Mouse (Mus musculus): ENCODE measurements at regions not wholly inside any gene's neighbourhood (a gene's known extent, or its start where the extent isn't known, plus 50 kb on each side); places are given as distances from the start of the nearest gene placed in this dataset.

DNA sequence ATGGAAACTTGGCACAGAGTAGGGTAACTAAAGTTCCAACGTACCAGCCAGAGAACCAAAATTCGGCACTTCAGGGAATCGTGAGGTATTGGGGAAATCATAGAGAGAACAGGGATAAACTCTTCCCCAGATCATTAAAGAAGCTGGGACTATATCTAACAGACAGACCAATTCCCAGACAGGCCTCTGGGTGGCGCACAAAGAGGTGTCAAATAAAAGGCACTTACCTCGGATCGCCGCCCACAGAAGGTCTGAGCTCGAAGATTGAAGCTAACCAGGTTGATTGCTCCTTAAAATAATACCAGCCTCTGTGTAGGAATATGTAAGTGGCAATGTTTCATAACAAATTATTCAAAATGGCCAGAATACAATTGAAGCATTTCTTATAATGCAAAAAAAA is 151.2 kb downstream of the CK137956 start:
- ATAC-seq (replicated peaks; ENCODE audit: low FRiP score): no peak
- Histone ChIP-seq H3K9ac (no peak overlapping the region), H3K4me2 (no peak overlapping the region), H3K4me3 (replicated peaks) (no peak overlapping the region), H3K4me1 (no peaks in the 10 kb centered on the region), H3K9me3 (replicated peaks) (no peaks in the 10 kb centered on the region), H3K36me3 (no peaks in the 10 kb centered on the region), H3K27ac (no peak overlapping the region), H3K27me3 (no peaks in the 10 kb centered on the region)
- 85% methylated on average over 8 of the region's 8 CpGs for WGBS

- Histone ChIP-seq H3K4me2 (no peak overlapping the region), H3K27ac (no peak overlapping the region), H3K27me3 (no peaks in the 10 kb centered on the region), H3K4me3 (replicated peaks) (no peak overlapping the region), H3K36me3 (no peaks in the 10 kb centered on the region), H3K4me1 (no peaks in the 10 kb centered on the region), H3K9me3 (replicated peaks) (no peaks in the 10 kb centered on the region), H3K9ac (no peak overlapping the region)
- 78% methylated on average over 5 of the region's 5 CpGs for WGBS
- no peak for ATAC-seq (replicated peaks; ENCODE audit: low FRiP score)
Observed at GRCm38 (mm10) chr4:127819009-127819408, 151.7 kb downstream of the CK137956 start.

DNA sequence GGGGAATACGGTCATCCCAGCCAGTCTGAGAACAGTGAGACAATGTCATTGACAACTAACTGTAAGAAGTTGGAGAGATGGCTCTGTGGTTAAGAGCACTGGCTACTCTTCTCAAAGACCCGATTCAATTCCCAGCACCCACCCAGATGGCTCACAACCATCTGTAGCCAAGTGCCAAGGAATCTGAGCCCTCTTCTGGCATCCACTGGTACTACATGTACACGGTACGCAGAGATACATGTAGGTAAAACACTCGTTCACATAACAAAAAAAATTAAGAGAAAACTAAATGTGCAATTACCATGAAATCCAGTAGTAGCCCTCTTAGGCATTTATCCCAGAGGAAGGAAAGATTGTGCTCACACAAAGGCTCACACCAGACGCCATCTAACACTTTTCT is 156.1 kb downstream of the CK137956 start:
- no peak overlapping the region for H3K4me2 ChIP-seq
- no peaks in the 10 kb centered on the region for H3K4me1 ChIP-seq
- H3K4me3 ChIP-seq (replicated peaks): no peak overlapping the region
- no peaks in the 10 kb centered on the region for H3K9me3 ChIP-seq (replicated peaks)
- 91% methylated on average over 6 of the region's 6 CpGs for WGBS
- no peaks in the 10 kb centered on the region for H3K36me3 ChIP-seq
- no peak overlapping the region for H3K9ac ChIP-seq
- no peaks in the 10 kb centered on the region for H3K27me3 ChIP-seq
- no peak overlapping the region for H3K27ac ChIP-seq
- no peak for ATAC-seq (replicated peaks; ENCODE audit: low FRiP score)

DNA sequence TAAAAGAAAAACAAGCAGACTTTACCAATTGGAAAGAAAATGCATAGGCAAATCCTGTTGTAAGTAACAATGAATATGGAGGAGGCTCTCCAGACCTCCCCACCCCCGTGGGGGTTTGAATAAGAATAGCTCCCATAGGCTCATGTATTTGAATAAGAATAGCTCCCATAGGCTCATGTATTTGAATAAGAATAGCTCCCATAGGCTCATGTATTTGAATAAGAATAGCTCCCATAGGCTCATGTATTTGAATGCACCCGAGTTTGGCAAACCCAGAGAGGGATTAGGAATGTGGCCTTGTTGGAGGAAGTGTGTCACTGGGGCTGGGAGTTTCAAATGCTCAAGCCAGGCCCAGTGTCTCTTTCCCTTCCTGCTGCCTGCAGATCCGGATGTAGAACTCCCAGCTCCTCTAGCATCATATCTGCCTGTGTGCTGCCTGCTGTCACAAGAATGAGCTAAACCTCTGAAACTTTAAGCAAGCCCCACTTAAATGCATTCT is 158.7 kb downstream of the CK137956 start:
- ATAC-seq (replicated peaks; ENCODE audit: low FRiP score): no peak
- no peaks in the 10 kb centered on the region for H3K36me3 ChIP-seq
- WGBS: 77% methylated on average over 3 of the region's 3 CpGs

DNA sequence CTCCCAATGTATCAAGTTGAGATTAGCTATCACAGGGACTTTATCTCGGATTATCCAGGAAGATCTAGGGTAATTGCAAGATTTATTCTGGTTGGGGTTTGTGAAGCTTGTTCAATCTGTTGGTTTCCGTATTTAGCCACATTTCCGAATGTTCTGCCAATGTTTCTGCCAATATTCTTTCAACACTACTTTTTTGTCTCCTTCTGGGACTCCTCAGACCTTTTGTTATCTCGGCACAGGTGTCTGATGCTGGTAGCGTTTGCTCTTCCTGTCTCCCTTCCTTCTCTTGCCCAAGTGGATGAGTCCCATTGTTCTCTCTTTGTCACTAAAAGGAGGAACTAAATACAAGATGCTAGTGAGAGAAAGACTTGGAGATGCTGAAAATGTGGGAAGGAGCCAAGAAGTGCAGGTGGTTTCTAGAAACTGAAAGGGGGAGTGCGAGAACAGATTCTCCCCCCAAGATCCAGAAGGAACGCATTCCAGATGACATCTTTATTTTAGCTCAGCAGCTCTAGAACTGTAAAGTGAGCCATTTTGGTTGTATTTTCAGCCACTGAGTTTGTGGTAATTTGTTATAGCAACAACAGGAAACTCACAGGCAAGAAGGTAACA is 159.7 kb downstream of the CK137956 start:
- Histone ChIP-seq H3K27me3 (no peaks in the 10 kb centered on the region), H3K4me1 (no peaks in the 10 kb centered on the region), H3K36me3 (no peaks in the 10 kb centered on the region), H3K4me2 (no peak overlapping the region), H3K9me3 (replicated peaks) (no peaks in the 10 kb centered on the region), H3K27ac (no peak overlapping the region), H3K4me3 (replicated peaks) (no peak overlapping the region), H3K9ac (no peak overlapping the region)
- WGBS: 91% methylated on average over 7 of the region's 7 CpGs
- no peak for ATAC-seq (replicated peaks; ENCODE audit: low FRiP score)

More for the DNA sequence above, 158.7 kb downstream of the CK137956 start:
- H3K4me1 ChIP-seq: no peaks in the 10 kb centered on the region
- H3K27ac ChIP-seq: no peak overlapping the region
- no peak overlapping the region for H3K4me3 ChIP-seq (replicated peaks)
- no peaks in the 10 kb centered on the region for H3K27me3 ChIP-seq
- H3K9ac ChIP-seq: no peak overlapping the region
- no peaks in the 10 kb centered on the region for H3K9me3 ChIP-seq (replicated peaks)
- H3K4me2 ChIP-seq: no peak overlapping the region

DNA sequence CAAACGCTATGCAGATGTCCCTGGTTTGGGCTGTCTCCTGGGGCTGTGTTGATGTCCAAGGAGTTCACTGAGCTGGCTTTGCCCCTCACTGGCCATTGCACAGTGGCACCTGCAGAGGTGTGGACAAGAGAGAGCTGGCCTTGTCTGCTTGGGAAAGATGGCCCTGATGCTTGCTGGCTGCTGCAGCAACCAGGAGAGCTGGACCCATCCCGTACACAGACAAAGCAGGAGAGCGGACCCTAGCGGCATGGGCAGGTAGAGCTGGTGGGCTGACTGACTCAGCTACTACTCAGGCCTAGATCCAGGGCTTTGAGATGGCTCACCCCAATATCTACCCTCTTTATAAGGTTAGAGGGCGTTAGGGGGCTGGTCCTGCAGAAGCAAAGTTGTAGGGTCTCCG is 161.7 kb downstream of the CK137956 start:
- no peaks in the 10 kb centered on the region for H3K27me3 ChIP-seq
- no peak overlapping the region for H3K27ac ChIP-seq
- H3K9me3 ChIP-seq (replicated peaks): no peaks in the 10 kb centered on the region
- WGBS: 67% methylated on average over 6 of the region's 6 CpGs
- H3K9ac ChIP-seq: no peak overlapping the region
- no peak overlapping the region for H3K4me3 ChIP-seq (replicated peaks)
- no peaks in the 10 kb centered on the region for H3K4me1 ChIP-seq
- no peaks in the 10 kb centered on the region for H3K36me3 ChIP-seq
- H3K4me2 ChIP-seq: no peak overlapping the region
- ATAC-seq (replicated peaks; ENCODE audit: low FRiP score): no peak

DNA sequence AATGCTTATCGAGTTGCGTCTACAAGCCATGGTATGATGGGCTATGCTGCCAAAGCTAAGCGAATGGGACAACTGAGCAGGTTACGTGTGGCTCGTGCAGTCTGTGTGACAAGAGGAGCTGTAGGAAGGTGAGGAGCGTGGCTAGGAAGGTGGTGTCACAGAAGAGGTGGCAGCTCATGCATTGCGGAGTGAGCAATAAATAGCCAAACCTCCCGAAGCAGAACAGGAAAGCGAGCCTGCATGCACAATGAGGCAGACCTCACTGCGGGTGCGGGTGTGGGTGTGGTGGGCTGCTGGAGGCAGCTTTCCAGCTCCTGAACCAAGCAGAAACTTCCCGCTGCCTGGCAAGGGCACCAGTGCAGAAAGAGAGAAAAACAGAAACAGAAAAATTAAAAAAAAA is 181.5 kb downstream of the CK137956 start:
- H3K27me3 ChIP-seq: no peaks in the 10 kb centered on the region
- 39% methylated on average over 12 of the region's 12 CpGs for WGBS
- no peak overlapping the region for H3K27ac ChIP-seq
- H3K4me3 ChIP-seq (replicated peaks): no peak overlapping the region
- no peak overlapping the region for H3K4me2 ChIP-seq
- no peak for ATAC-seq (replicated peaks; ENCODE audit: low FRiP score)
- H3K9me3 ChIP-seq (replicated peaks): no peaks in the 10 kb centered on the region
- 0 out of 2 replicates have a peak, but pooled peaks cover 4% of the 10 kb centered on the region for H3K4me1 ChIP-seq
- no peaks in the 10 kb centered on the region for H3K36me3 ChIP-seq
- no peak overlapping the region for H3K9ac ChIP-seq

- H3K4me1 ChIP-seq: 0 out of 2 replicates have a peak, but pooled peaks cover 4% of the 10 kb centered on the region
Observed at GRCm38 (mm10) chr4:127785786-127786185, 185.0 kb downstream of the CK137956 start.

GRCm38 (mm10) chr4:127771966-127772500 is 198.7 kb downstream of the CK137956 start:
- no peaks in the 10 kb centered on the region for H3K9me3 ChIP-seq (replicated peaks)
- no peak overlapping the region for H3K4me2 ChIP-seq
- no peaks in the 10 kb centered on the region for H3K36me3 ChIP-seq
- WGBS: 66% methylated on average over 5 of the region's 5 CpGs
- H3K27ac ChIP-seq: no peak overlapping the region
- no peaks in the 10 kb centered on the region for H3K4me1 ChIP-seq
- no peak for ATAC-seq (replicated peaks; ENCODE audit: low FRiP score)
- H3K9ac ChIP-seq: no peak overlapping the region
- no peaks in the 10 kb centered on the region for H3K27me3 ChIP-seq
- H3K4me3 ChIP-seq (replicated peaks): no peak overlapping the region

More at GRCm38 (mm10) chr4:127785786-127786185, 185.0 kb downstream of the CK137956 start:
- Histone ChIP-seq H3K36me3 (no peaks in the 10 kb centered on the region), H3K27ac (no peak overlapping the region), H3K9ac (no peak overlapping the region), H3K9me3 (replicated peaks) (no peaks in the 10 kb centered on the region), H3K4me3 (replicated peaks) (no peak overlapping the region), H3K4me2 (no peak overlapping the region), H3K27me3 (no peaks in the 10 kb centered on the region)
- ATAC-seq (replicated peaks; ENCODE audit: low FRiP score): no peak
- WGBS: 63% methylated on average over 3 of the region's 3 CpGs

GRCm38 (mm10) chr4:127763736-127764135 is 207.0 kb downstream of the CK137956 start:
- ATAC-seq (replicated peaks; ENCODE audit: low FRiP score): no peak
- Histone ChIP-seq H3K4me1 (no peaks in the 10 kb centered on the region), H3K27ac (no peak overlapping the region), H3K9me3 (replicated peaks) (no peaks in the 10 kb centered on the region), H3K4me2 (no peak overlapping the region), H3K36me3 (no peaks in the 10 kb centered on the region), H3K9ac (no peak overlapping the region), H3K27me3 (no peaks in the 10 kb centered on the region), H3K4me3 (replicated peaks) (no peak overlapping the region)
- WGBS: 76% methylated on average over 5 of the region's 5 CpGs

- Histone ChIP-seq H3K27me3 (no peaks in the 10 kb centered on the region), H3K9ac (no peak overlapping the region), H3K36me3 (no peaks in the 10 kb centered on the region), H3K4me3 (replicated peaks) (no peak overlapping the region), H3K4me2 (no peak overlapping the region), H3K27ac (no peak overlapping the region), H3K4me1 (no peaks in the 10 kb centered on the region), H3K9me3 (replicated peaks) (no peaks in the 10 kb centered on the region)
- ATAC-seq (replicated peaks; ENCODE audit: low FRiP score): no peak
- 81% methylated on average over 9 of the region's 9 CpGs for WGBS
Observed at GRCm38 (mm10) chr4:127758961-127759360, 211.8 kb downstream of the CK137956 start.

DNA sequence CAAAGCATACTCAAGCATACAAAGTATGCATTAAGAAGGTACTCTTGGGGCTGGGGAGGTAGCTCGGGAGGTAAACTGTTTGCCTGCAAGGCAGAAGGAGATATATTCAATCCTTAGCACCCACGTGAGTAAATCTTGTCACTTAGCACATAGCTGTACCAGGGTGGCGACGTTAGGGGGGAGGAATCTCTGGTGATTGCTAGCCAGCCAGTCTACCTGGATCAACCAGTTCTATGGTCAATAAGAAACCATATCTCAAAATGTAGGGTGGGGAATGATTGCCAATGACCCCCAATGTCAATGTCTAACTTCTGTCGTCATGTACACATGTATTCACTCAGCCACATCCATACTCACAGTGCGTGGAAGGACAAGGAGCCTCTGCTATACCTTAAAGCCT is 214.5 kb downstream of the CK137956 start:
- Histone ChIP-seq H3K4me1 (no peaks in the 10 kb centered on the region), H3K9ac (no peak overlapping the region), H3K27ac (no peak overlapping the region), H3K27me3 (no peaks in the 10 kb centered on the region), H3K4me3 (replicated peaks) (no peak overlapping the region), H3K4me2 (no peak overlapping the region), H3K9me3 (replicated peaks) (no peaks in the 10 kb centered on the region), H3K36me3 (no peaks in the 10 kb centered on the region)
- WGBS: 86% methylated on average over 6 of the region's 6 CpGs
- no peak for ATAC-seq (replicated peaks; ENCODE audit: low FRiP score)

DNA sequence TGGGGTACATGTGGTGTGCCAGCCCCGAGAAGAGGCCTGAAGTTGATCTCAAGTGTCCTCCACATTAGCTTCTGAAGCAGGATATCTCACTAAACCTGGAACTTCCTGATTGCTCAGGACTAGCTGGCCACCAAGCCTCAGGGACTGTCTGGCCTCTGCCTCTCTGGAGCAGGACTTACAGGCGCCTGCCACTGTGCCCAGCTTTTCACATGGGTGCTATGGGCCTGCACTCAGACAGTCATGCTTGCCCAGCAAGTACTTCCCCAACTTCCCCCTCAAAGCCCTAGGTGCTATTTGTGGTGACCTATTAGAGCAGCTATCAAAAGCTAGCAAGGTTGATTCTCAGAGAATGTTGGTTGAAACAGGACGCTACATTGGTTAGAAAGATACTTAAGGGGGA is 220.0 kb downstream of the CK137956 start:
- H3K4me3 ChIP-seq (replicated peaks): no peak overlapping the region
- H3K9me3 ChIP-seq (replicated peaks): no peaks in the 10 kb centered on the region
- H3K4me1 ChIP-seq: no peaks in the 10 kb centered on the region
- H3K27ac ChIP-seq: no peak overlapping the region
- no peak overlapping the region for H3K9ac ChIP-seq
- 91% methylated on average over 3 of the region's 3 CpGs for WGBS
- no peak for ATAC-seq (replicated peaks; ENCODE audit: low FRiP score)
- no peaks in the 10 kb centered on the region for H3K27me3 ChIP-seq
- H3K36me3 ChIP-seq: no peaks in the 10 kb centered on the region
- no peak overlapping the region for H3K4me2 ChIP-seq
